Mouse (Mus musculus) stomach, postnatal 0 days (tissue): ENCODE data around the gene Naga. TPM values are rescaled to one million over a fixed set of nuclear protein-coding genes. Genes with fewer than 3 reads are reported as not detected.

Experiments used
- ATAC-seq: fragments of 200-750 bp; cut with Nextera tagmentation; 2 replicates; pipeline ENCODE4 v1.8.0; 2017; ENCODE audit not compliant: low FRiP score, low TSS enrichment
- DNase-seq: peaks from one replicate; pipeline ENCODE4 v3.0.0-alpha.2; 2016; ENCODE audit warnings: low spot score
- H3K27ac ChIP-seq: fragments of 300-500 bp; sonication (generic); replicated peaks from 2 replicates; pipeline ENCODE4 v1.5.1; 2014; ENCODE audit warnings: mild to moderate bottlenecking, control low read depth
- H3K27me3 ChIP-seq: fragments of 300-500 bp; sonication (generic); 2 replicates; pipeline ENCODE4 v1.6.1; 2014; ENCODE audit warnings: low read length; ENCODE audit not compliant: control insufficient read depth, insufficient read depth
- H3K36me3 ChIP-seq: fragments of 300-500 bp; sonication (generic); 2 replicates; pipeline ENCODE4 v1.6.1; 2014; ENCODE audit warnings: low read length, mixed read lengths; ENCODE audit not compliant: control insufficient read depth, insufficient read depth
- H3K4me1 ChIP-seq: fragments of 300-500 bp; sonication (generic); replicated peaks from 2 replicates; pipeline ENCODE4 v1.6.1; 2014; ENCODE audit warnings: antibody characterized with exemption; ENCODE audit not compliant: control insufficient read depth, insufficient read depth
- H3K4me2 ChIP-seq: fragments of 300-500 bp; sonication (generic); replicated peaks from 2 replicates; pipeline ENCODE4 v1.6.1; 2014; ENCODE audit warnings: low read depth, mild to moderate bottlenecking, control low read depth, moderate library complexity
- H3K4me3 ChIP-seq: fragments of 300-500 bp; sonication (generic); 2 replicates; pipeline ENCODE4 v1.5.1; 2014; ENCODE audit warnings: low read depth, low read length, control low read depth
- H3K9ac ChIP-seq: fragments of 300-500 bp; sonication (generic); 2 replicates; pipeline ENCODE4 v1.6.1; 2014; ENCODE audit warnings: mild to moderate bottlenecking, low read length, control low read depth, mixed read lengths
- H3K9me3 ChIP-seq: fragments of 300-500 bp; sonication (generic); 2 replicates; pipeline ENCODE4 v1.6.1; 2016; ENCODE audit warnings: low read length; ENCODE audit not compliant: control insufficient read depth
- CTCF ChIP-seq: IDR thresholded peaks from 2 replicates; pipeline ENCODE4 v1.5.1; 2016; ENCODE audit warnings: antibody characterized with exemption, low read depth, mild to moderate bottlenecking, moderate library complexity
- EP300 ChIP-seq: optimal IDR thresholded peaks from 2 replicates; pipeline ENCODE3; 2016; ENCODE audit warnings: antibody characterized with exemption
- WGBS: fragments of 180-500 bp; shearing (Covaris S2); extraction: QIAGEN DNeasy Blood & Tissue Kit; methylation state at CpG from one replicate; pipeline ENCODE4 v1.1.7; 2014; 5-methylcytosine and 5-hydroxymethylcytosine counted together
- polyA plus RNA-seq: library from polyadenylated mRNA; unstranded; fragments of >200 nt; fragmentation: Nextera tagmentation; extraction: Ambion mirVana; gene quantifications from 2 replicates; pipeline ENCODE4 v1.2.1, GENCODE M21; 2015

Gene Naga
- polyA plus RNA-seq = 83.1 and 88.9 TPM in 2 replicates

DNA sequence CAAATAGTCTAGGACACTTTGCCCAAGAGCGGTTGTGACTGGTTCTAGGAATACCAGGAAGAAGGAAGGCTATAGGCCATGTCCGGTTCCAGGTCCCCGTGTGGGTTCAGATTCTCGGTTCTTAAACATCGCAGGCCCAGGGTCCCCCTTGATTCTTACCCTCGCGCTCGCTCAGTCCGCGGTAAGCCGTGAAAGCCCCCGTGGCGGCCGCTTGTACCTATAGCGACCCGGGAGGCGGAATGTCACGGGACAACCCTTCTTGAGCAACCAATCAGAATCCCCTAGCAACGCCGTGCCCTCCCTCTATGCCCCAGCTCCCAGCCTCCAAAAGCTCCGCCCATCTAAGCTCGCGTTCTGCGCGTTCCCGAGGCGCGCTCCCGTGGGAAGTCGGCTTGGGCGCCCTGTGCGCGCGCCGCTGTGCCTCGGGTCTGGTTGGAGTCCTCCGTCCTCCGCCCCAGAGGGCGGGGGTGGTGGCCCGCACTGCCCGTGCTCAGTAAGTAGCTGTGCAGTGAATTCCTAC lies at the start of gene Naga, which contains the start of the genes Pheta2 and Smdt1:
Gene Naga, minus strand, starts transcription at position 333 of the 520 bp plus-strand sequence.
Gene Pheta2, plus strand, starts transcription at position 350 of the 520 bp plus-strand sequence.
Gene Smdt1, plus strand, starts transcription at position 367 of the 520 bp plus-strand sequence.
- under 1% methylated on average over 41 of the region's 41 CpGs for WGBS
- TF ChIP-seq CTCF = peak; percentile 40; the same call in 1 of the 2 replicates
- TF ChIP-seq EP300 = no peak

DNA sequence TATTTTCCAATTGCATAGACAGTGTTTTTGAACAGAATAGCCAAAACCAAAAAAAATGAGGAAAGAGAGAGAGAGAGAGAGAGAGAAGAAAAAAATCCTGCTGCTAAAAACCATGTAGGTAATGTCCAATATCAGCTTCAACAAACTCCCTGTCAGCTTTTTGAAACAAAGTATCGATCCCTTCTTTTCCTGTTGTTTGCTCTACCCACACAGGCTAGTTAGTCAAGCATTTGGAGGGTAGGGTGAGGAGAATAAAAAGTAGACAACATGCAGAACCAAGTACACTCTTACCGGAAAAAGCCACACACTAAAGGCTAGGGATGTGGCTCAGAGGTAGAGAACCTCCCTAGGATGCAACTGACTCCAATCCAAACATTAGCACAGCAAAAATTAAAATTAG lies 47.0 kb upstream of the Naga start:
- H3K27me3 ChIP-seq = no peaks in the 10 kb centered on the region
- no peak for TF ChIP-seq CTCF
- TF ChIP-seq EP300 = no peak
- no peaks in the 10 kb centered on the region for H3K36me3 ChIP-seq
- DNase-seq (no peak), ATAC-seq (no peak)
- 58% methylated on average over 2 of the region's 2 CpGs for WGBS
- H3K9me3 ChIP-seq = no peaks in the 10 kb centered on the region
- H3K27ac ChIP-seq = no peak overlapping the region
- no peak overlapping the region for H3K4me2 ChIP-seq
- H3K4me3 ChIP-seq = no peak overlapping the region
- H3K4me1 ChIP-seq = no peaks in the 10 kb centered on the region
- H3K9ac ChIP-seq = no peak overlapping the region

More for the DNA sequence above, at the start of gene Naga, which contains the start of the genes Pheta2 and Smdt1:
- Histone ChIP-seq H3K36me3 (peaks cover 13% of the 10 kb centered on the region; the same call in 1 of the 2 replicates), H3K4me1 (peaks cover 6% of the 10 kb centered on the region), H3K9ac (peak within 1 kb of the TSS; percentile 78), H3K27me3 (no peaks in the 10 kb centered on the region), H3K4me3 (peak within 1 kb of the TSS; percentile 67), H3K9me3 (no peaks in the 10 kb centered on the region), H3K4me2 (peak within 1 kb of the TSS; percentile 66), H3K27ac (peak within 1 kb of the TSS; percentile 86)
- peak; percentile 98 for DNase-seq
- peak; percentile 87 for ATAC-seq

DNA sequence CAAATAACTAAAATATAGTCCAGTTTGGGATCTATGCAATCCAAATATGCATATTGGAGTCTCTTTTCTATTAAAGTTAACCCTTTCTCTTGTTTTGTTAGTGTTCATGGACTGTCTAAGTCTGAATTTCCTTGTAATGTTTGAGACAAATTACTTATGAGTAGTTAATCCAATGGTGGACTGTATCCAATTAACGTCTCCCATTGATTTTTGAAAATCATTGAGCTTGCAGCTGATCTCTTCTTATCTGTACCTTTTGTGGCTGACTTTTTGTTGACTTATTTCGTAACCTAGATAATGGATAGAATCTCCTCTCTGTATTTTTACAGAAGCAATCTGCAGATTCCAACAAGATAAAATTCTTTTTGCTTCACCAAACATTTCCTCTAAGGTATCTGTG lies 43.7 kb upstream of the Naga start:
- H3K9ac ChIP-seq = no peak overlapping the region
- H3K4me1 ChIP-seq = no peaks in the 10 kb centered on the region; the same call in 1 of the 2 replicates
- no peak overlapping the region for H3K4me3 ChIP-seq
- no peak overlapping the region for H3K27ac ChIP-seq
- no peaks in the 10 kb centered on the region for H3K9me3 ChIP-seq
- DNase-seq (no peak), ATAC-seq (no peak)
- no peak overlapping the region for H3K4me2 ChIP-seq
- TF ChIP-seq EP300 (no peak), CTCF (no peak)
- WGBS = 82% methylated on average over 2 of the region's 2 CpGs
- H3K27me3 ChIP-seq = no peaks in the 10 kb centered on the region
- H3K36me3 ChIP-seq = no peaks in the 10 kb centered on the region

DNA sequence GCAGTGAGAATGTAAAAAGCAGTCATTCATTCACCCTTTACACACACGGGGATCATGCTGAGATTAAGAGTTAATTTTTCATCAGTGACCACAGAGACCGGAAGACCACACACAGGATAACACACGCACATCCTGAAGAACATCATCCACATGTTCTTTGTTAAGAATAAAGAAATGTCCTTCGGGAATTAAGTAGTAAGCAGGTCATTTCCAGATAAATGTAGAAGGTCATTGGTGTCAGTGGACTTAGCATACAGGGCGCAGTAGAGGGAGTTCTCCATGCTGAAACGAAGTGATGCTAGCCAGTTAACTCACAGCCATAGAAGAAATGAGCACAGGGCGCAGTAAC lies 42.0 kb upstream of the Naga start:
- H3K27ac ChIP-seq = peak overlapping the region; percentile 76
- H3K4me1 ChIP-seq = no peaks in the 10 kb centered on the region; the same call in 1 of the 2 replicates
- peak overlapping the region; percentile 72 for H3K4me2 ChIP-seq
- DNase-seq (no peak), ATAC-seq (no peak)
- H3K4me3 ChIP-seq = peak overlapping the region; percentile 17
- no peak for TF ChIP-seq CTCF
- no peak overlapping the region for H3K9ac ChIP-seq
- no peaks in the 10 kb centered on the region for H3K9me3 ChIP-seq
- no peaks in the 10 kb centered on the region for H3K27me3 ChIP-seq
- no peaks in the 10 kb centered on the region for H3K36me3 ChIP-seq
- 28% methylated on average over 7 of the region's 7 CpGs for WGBS

DNA sequence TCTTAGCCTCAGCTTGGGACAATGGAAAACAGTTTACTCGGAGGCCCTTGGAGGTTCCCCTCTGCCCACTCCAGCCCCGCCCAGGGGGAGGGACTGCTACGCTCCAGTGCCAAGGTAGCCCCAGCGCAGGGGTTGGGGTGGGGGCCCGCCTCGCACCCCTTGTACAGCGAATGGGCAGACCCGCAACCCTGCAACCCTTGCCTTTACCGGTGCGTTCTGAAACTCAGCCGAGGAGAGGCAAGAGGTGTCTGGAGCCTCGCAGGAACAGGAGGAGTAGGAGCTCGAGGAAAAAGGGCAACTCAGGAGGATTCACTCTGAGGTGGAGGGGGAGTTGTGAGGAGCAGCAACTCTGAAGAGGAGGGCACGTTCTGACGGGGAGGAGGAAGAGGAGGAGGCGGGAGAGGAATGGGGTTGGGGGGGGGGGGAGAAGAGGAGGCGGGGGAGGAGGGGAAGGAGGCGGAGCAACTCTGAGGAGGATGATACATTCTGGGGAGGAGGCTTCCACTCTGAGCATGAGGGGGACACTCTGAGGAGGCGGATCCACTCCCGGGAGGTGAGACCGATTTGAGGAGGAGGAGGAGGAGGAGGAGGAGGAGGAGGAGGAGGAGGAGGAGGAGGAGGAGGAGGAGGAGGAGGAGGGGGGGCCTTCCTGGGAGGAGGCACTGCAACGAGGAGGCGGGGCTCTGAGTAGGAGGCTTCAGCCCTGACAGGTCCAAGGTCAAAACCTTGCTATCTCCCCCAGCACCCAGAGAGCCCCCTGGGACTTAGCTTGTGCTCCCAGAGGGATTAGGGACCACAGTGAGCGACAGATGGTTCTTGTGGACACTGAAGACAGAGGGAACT lies 41.4 kb upstream of the Naga start, which contains the start of gene Cyp2d22:
Gene Cyp2d22, minus strand, starts transcription at position 390 of the 843 bp plus-strand sequence.
- Histone ChIP-seq H3K4me1 (no peaks in the 10 kb centered on the region; the same call in 1 of the 2 replicates), H3K27me3 (no peaks in the 10 kb centered on the region), H3K36me3 (no peaks in the 10 kb centered on the region), H3K4me3 (peak within 1 kb of the TSS; percentile 45), H3K9me3 (no peaks in the 10 kb centered on the region), H3K4me2 (peak within 1 kb of the TSS; percentile 72), H3K27ac (peak within 1 kb of the TSS; percentile 92), H3K9ac (peak within 1 kb of the TSS; percentile 71)
- TF ChIP-seq EP300 (no peak), CTCF (no peak)
- DNase-seq = peak; percentile 47
- peak; percentile 76 for ATAC-seq
- WGBS = 9% methylated on average over 16 of the region's 24 CpGs
